Mouse (Mus musculus): ENCODE measurements around the gene Ackr3. TPM values are rescaled to one million over a fixed set of nuclear protein-coding genes. Genes with fewer than 3 reads are reported as not detected.

Gene Ackr3
- polyA plus RNA-seq (2015; fragmentation: Nextera tagmentation; extraction: Ambion mirVana) = 16.7 and 17.1 TPM in 2 replicates

DNA sequence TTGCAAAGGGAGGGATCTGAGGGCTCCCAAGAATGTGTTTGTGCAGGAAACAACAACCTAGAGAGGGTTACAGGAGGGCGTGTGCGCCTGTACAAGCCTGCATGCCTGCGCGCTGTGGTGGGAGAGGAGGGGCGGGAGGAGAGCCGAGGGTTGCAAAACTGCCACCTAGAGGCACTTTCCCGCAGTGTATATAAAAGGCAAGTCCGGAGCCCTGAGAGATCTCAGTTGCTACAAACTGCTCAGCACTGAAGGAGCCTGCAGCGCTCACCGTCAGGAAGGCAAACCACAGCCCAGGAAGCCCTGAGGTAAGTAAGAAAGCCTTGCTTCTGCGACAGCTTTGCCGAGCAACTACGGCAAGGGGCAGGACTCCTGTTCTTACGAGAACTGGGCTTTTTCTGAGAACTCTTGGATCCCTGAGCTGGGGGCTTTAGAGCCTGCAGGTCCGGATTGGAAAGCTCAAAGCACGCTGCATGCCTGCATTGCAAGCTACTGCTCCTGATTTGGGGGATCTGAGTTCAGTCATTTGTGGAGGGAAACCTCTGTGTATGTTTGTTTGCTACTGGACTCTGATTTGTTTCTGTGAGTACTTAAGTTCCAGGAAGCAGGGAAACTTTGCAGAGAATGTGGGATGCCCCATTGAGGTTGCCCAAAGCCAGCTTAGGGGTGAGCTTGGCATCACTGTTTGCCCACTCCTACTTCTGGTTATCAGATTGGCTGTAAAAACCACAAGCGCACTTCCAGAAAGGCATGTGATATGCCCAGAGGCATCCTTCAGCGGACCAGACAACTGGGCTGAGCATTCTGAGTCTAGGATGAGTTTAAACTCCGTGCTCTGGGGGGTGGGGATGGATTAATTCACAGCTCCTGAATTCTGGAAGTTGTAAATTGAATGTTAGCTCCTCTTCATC lies at the start of gene Ackr3:
Gene Ackr3, plus strand, starts transcription at position 198 of the 908 bp plus-strand sequence.
- peak; percentile 80 for ATAC-seq (ENCODE audit: low read depth)
- peaks cover 16% of the 10 kb centered on the region for H3K27me3 ChIP-seq
- H3K9me3 ChIP-seq = no peaks in the 10 kb centered on the region
- H3K4me3 ChIP-seq = peak within 1 kb of the TSS; percentile 58
- H3K27ac ChIP-seq (replicated peaks) = peak within 1 kb of the TSS; percentile 85
- peak within 1 kb of the TSS; percentile 81 for H3K9ac ChIP-seq
- WGBS = 2% methylated on average over 19 of the region's 19 CpGs
- peak within 1 kb of the TSS; percentile 65 for H3K4me2 ChIP-seq
- peaks cover 76% of the 10 kb centered on the region for H3K4me1 ChIP-seq (replicated peaks)
- no peaks in the 10 kb centered on the region for H3K36me3 ChIP-seq

DNA sequence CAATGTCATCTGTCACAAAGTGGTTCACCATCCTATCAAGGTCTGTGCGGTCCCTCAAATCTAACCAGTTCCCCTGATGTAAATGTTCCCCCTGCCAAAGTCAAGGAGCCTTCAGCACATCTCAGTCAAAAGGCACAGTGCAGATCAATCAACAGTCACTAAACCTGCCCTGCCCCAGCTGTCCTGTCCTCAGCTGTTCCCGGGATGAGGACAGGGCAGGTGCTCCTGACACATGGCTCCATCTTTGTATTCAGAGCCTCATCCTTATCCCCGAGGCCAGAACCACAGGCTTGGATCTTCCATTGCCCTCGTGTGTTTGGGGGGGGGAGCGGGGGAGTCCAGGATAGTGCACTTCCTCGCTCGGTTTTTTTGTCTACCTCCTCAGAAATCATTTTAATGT lies 47.2 kb upstream of the Ackr3 start:
- Histone ChIP-seq H3K4me3 (no peak overlapping the region), H3K4me2 (no peak overlapping the region), H3K4me1 (replicated peaks) (peaks cover 21% of the 10 kb centered on the region), H3K9ac (no peak overlapping the region), H3K36me3 (no peaks in the 10 kb centered on the region), H3K27me3 (peaks cover 7% of the 10 kb centered on the region; the same call in 1 of the 2 replicates), H3K27ac (replicated peaks) (no peak overlapping the region), H3K9me3 (no peaks in the 10 kb centered on the region)
- ATAC-seq (ENCODE audit: low read depth) = no peak
- WGBS = 60% methylated on average over 7 of the region's 7 CpGs

DNA sequence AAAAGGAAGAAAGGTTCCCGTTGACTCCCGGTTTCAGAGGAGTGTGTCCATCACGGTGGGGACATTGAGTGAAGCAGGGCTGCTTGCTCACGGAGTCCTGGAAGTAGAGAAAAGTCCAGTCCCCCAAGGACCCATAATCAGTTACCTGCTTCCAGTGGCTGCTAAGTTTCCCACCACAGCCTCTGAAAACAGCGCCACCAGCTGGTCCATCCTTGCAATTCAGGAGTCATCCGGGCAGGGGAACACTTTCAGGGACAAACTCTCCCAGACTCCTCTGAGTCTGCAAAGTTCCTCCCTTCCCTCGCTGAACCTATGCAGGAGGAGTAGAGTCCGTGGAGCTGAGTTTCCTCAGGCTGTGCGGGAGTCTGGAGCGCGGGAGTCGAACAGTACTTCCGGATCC lies 43.9 kb upstream of the Ackr3 start:
- Histone ChIP-seq H3K4me3 (no peak overlapping the region), H3K4me2 (no peak overlapping the region), H3K4me1 (replicated peaks) (peaks cover 19% of the 10 kb centered on the region), H3K9me3 (no peaks in the 10 kb centered on the region), H3K9ac (no peak overlapping the region), H3K27me3 (peaks cover 7% of the 10 kb centered on the region; the same call in 1 of the 2 replicates), H3K27ac (replicated peaks) (no peak overlapping the region), H3K36me3 (no peaks in the 10 kb centered on the region)
- no peak for ATAC-seq (ENCODE audit: low read depth)
- 46% methylated on average over 13 of the region's 13 CpGs for WGBS

DNA sequence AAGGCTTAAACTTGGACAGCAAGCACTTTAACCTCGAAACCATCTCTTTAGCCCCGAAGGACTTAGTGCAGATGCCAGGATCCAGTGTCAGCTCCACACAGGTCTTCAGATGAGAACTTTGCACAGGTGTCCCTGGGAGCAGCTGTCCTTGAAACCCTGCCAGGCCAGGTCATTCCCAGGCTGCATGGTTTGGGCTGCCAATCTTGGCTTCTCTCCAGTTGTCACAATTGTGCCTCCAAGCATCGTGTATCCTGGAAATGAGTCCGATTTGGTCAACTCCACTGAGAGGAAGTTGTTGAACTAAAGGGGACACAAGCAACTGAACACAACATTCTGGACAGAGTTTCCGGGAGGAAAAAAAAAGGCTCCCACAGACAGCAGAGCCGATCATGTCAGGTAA lies 42.2 kb upstream of the Ackr3 start:
- no peak overlapping the region for H3K4me2 ChIP-seq
- no peak for ATAC-seq (ENCODE audit: low read depth)
- no peak overlapping the region for H3K9ac ChIP-seq
- no peak overlapping the region for H3K4me3 ChIP-seq
- H3K27ac ChIP-seq (replicated peaks) = no peak overlapping the region
- no peaks in the 10 kb centered on the region for H3K27me3 ChIP-seq
- WGBS = 78% methylated on average over 6 of the region's 6 CpGs
- peaks cover 19% of the 10 kb centered on the region for H3K4me1 ChIP-seq (replicated peaks)
- H3K36me3 ChIP-seq = no peaks in the 10 kb centered on the region
- no peaks in the 10 kb centered on the region for H3K9me3 ChIP-seq

GRCm38 (mm10) chr1:90162379-90162857 lies 41.4 kb upstream of the Ackr3 start:
- H3K4me2 ChIP-seq = no peak overlapping the region
- no peak for ATAC-seq (ENCODE audit: low read depth)
- 16% methylated on average over 13 of the region's 13 CpGs for WGBS
- no peak overlapping the region for H3K4me3 ChIP-seq
- H3K36me3 ChIP-seq = no peaks in the 10 kb centered on the region
- peaks cover 19% of the 10 kb centered on the region for H3K4me1 ChIP-seq (replicated peaks)
- no peak overlapping the region for H3K9ac ChIP-seq
- H3K27ac ChIP-seq (replicated peaks) = no peak overlapping the region; the same call in 1 of the 2 replicates
- H3K27me3 ChIP-seq = no peaks in the 10 kb centered on the region
- H3K9me3 ChIP-seq = no peaks in the 10 kb centered on the region

DNA sequence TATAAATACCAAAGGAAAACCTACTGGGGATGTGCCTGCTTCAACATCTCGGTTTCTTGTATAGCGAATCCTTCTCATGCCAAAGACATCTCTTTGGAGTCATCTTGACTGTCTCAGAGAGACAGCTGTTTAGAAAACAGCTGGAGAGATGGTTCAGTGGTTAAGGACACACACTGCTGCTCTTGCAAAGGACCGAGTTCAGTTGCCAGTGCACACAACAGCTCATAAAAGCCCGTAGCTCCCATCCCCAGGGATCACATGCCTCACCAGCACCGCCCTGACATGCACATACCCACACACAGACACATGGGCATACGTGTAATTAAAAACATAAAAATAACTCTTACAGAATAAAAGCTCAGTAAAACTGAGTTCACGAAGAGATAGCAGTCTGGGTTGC lies 40.6 kb upstream of the Ackr3 start:
- no peak for ATAC-seq (ENCODE audit: low read depth)
- no peaks in the 10 kb centered on the region for H3K27me3 ChIP-seq
- no peaks in the 10 kb centered on the region for H3K36me3 ChIP-seq
- H3K4me3 ChIP-seq = no peak overlapping the region
- H3K9ac ChIP-seq = no peak overlapping the region
- 61% methylated on average over 7 of the region's 7 CpGs for WGBS
- no peak overlapping the region for H3K4me2 ChIP-seq
- H3K4me1 ChIP-seq (replicated peaks) = peaks cover 19% of the 10 kb centered on the region
- peak overlapping the region; percentile 30; the same call in 1 of the 2 replicates for H3K27ac ChIP-seq (replicated peaks)
- H3K9me3 ChIP-seq = no peaks in the 10 kb centered on the region

DNA sequence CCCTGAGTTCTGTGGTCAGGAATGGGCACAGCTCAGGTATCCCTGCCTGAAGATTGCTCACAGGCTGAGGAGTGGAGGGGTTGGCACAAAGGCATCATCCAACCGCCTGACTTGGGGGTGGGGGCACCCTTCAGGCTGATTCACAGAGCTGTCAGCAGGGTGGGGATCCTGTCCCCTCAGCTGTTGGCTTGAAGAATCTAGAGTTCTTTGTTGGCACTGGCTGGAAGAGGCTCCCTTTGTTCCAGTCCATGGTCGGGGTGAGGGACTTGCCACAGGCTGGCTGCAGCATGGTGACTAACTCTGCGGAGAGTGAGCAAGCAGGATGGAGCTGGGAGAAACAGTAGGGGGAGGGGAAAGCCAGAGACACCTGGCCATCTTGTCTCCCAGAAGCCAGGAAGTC lies 39.5 kb upstream of the Ackr3 start:
- Histone ChIP-seq H3K9ac (no peak overlapping the region), H3K27me3 (no peaks in the 10 kb centered on the region), H3K27ac (replicated peaks) (peak overlapping the region; percentile 38; the same call in 1 of the 2 replicates), H3K4me3 (no peak overlapping the region), H3K4me1 (replicated peaks) (peaks cover 21% of the 10 kb centered on the region), H3K9me3 (no peaks in the 10 kb centered on the region), H3K36me3 (no peaks in the 10 kb centered on the region), H3K4me2 (no peak overlapping the region)
- ATAC-seq (ENCODE audit: low read depth) = peak; percentile 42; the same call in 1 of the 2 replicates
- WGBS = 30% methylated on average over 3 of the region's 3 CpGs

DNA sequence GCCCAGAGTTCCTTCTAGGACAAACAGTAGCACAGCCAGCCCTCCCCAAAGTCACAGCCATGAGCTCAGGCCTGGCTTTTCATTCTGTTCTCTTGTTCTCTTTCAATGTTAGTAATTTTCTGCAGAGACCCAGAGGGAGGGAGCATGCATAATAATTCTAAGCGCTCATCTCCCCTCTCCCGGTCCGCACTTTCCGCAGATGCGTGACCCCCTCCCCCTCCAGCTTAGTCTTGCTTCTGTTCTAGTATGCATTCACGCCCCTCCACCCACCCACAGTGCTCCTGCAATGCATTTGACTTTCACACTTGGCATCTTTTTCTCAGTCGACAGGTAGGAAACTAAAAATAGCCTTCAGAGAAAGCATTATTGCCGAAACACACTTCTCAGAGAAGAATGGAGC lies 29.4 kb upstream of the Ackr3 start:
- ATAC-seq (ENCODE audit: low read depth) = no peak
- H3K27me3 ChIP-seq = no peaks in the 10 kb centered on the region
- H3K9ac ChIP-seq = no peak overlapping the region
- H3K27ac ChIP-seq (replicated peaks) = no peak overlapping the region
- H3K4me1 ChIP-seq (replicated peaks) = peaks cover 18% of the 10 kb centered on the region
- H3K9me3 ChIP-seq = no peaks in the 10 kb centered on the region
- H3K36me3 ChIP-seq = no peaks in the 10 kb centered on the region
- H3K4me2 ChIP-seq = no peak overlapping the region
- H3K4me3 ChIP-seq = no peak overlapping the region
- 46% methylated on average over 8 of the region's 8 CpGs for WGBS

DNA sequence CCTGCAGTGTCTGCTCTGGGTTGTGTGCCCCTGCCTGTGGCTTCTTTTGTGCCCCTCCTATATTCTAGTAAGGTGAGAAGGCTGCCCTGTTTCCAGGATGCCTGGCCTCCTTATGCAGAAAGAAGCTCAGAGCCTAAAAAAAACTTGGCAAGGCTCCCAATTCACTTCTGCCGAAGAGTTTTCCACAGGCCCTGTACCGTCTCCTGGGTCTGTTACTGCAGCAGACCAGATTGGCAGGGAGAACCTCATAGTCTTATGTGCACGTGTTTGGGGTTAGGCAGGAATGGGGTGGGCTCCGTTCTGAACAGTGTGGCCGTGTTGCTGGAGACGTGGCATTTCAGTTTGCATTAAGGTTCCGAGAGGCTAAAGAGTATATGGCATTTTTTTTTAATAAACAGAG lies 27.6 kb upstream of the Ackr3 start:
- no peak overlapping the region for H3K27ac ChIP-seq (replicated peaks)
- H3K27me3 ChIP-seq = no peaks in the 10 kb centered on the region
- no peak overlapping the region for H3K4me3 ChIP-seq
- WGBS = 73% methylated on average over 7 of the region's 7 CpGs
- no peak overlapping the region for H3K9ac ChIP-seq
- no peak overlapping the region for H3K4me2 ChIP-seq
- no peaks in the 10 kb centered on the region for H3K9me3 ChIP-seq
- peaks cover 15% of the 10 kb centered on the region for H3K4me1 ChIP-seq (replicated peaks)
- ATAC-seq (ENCODE audit: low read depth) = no peak
- H3K36me3 ChIP-seq = no peaks in the 10 kb centered on the region

DNA sequence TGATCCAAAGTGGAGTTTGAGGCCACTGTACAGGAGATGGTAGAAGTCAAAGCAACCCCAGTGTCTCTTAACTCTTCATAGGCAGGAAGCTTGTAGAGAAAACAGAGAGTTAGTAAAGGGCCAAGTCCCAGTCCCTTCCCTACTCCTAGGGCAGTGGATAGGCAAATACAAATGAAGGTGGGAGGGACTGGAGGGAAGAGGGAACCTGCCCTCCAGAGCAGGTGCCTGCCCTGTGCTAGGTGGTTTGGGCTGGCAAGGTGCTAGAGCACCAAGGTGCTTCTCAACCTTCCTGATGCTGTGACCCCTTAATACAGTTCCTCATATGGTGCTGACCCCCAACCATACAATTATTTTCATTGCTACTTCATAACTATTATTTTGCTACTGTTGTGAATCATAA lies 26.2 kb upstream of the Ackr3 start:
- ATAC-seq (ENCODE audit: low read depth) = no peak
- H3K4me3 ChIP-seq = no peak overlapping the region
- no peak overlapping the region for H3K27ac ChIP-seq (replicated peaks)
- H3K27me3 ChIP-seq = no peaks in the 10 kb centered on the region
- no peaks in the 10 kb centered on the region for H3K9me3 ChIP-seq
- H3K36me3 ChIP-seq = no peaks in the 10 kb centered on the region
- H3K4me1 ChIP-seq (replicated peaks) = peaks cover 15% of the 10 kb centered on the region
- H3K4me2 ChIP-seq = no peak overlapping the region
- no peak overlapping the region for H3K9ac ChIP-seq

DNA sequence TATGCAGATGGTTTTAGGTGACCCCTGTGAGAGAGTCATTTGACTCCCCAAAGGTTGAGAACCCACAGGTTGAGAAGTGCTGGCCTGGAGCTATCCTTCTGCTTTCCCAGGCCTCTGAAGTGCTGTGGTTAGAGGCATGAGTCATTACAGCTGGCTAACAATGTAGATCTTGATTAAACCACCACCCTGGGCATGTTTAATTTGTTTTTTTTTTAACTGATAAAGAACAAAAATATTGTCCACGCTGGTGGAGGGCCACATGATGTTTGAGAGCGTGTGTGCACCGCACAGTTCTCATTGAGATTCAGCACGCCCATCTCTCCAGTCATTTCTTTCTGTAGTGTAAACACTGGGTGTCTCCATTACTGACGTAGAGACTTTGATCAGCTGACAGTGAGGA lies 25.8 kb upstream of the Ackr3 start:
- peaks cover 15% of the 10 kb centered on the region for H3K4me1 ChIP-seq (replicated peaks)

DNA sequence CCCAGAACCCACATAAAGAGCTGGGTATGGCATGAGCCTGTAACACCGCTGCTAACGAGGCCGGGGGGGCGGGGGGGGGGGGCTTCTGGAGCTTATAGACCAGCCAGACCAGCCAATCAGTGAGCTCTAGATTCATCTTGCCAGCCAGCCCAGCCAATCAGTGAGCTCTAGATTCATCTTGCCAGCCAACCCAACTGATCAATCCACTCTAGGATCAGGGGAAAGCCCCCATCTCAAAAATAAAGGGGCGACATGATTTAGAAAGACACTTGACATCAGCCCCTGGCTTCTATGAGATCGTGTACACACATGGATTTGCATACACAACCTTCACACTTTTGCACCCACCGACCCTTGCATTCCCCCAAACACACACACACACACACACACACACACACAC lies 23.3 kb upstream of the Ackr3 start:
- H3K27ac ChIP-seq (replicated peaks) = no peak overlapping the region
- WGBS = 84% methylated on average over 7 of the region's 7 CpGs
- H3K9me3 ChIP-seq = no peaks in the 10 kb centered on the region
- H3K27me3 ChIP-seq = no peaks in the 10 kb centered on the region
- no peak overlapping the region for H3K9ac ChIP-seq
- no peaks in the 10 kb centered on the region for H3K36me3 ChIP-seq
- H3K4me2 ChIP-seq = no peak overlapping the region
- no peak for ATAC-seq (ENCODE audit: low read depth)
- H3K4me3 ChIP-seq = no peak overlapping the region
- H3K4me1 ChIP-seq (replicated peaks) = peaks cover 8% of the 10 kb centered on the region

More for the DNA sequence above, 25.8 kb upstream of the Ackr3 start:
- H3K4me3 ChIP-seq = no peak overlapping the region
- ATAC-seq (ENCODE audit: low read depth) = no peak
- no peaks in the 10 kb centered on the region for H3K36me3 ChIP-seq
- 74% methylated on average over 5 of the region's 5 CpGs for WGBS
- H3K27me3 ChIP-seq = no peaks in the 10 kb centered on the region
- H3K27ac ChIP-seq (replicated peaks) = no peak overlapping the region
- H3K9me3 ChIP-seq = no peaks in the 10 kb centered on the region
- H3K9ac ChIP-seq = no peak overlapping the region
- no peak overlapping the region for H3K4me2 ChIP-seq

Data from neural tube, embryonic 13.5 days (tissue).